Mouse (Mus musculus) leukemia stem cell, adult 10-12 weeks (primary cell): ENCODE data around the gene Pnpla6. TPM values are rescaled to one million over a fixed set of nuclear protein-coding genes. Genes with fewer than 3 reads are reported as not detected.

Experiments used
- polyA plus RNA-seq: library from polyadenylated mRNA; stranded (reverse); fragments of >175 nt; gene quantifications from 2 replicates; pipeline ENCODE4 v1.2.3, GENCODE M21; 2012; ENCODE audit warnings: low replicate concordance

The Pnpla6 gene
- 21.4 and 33.0 TPM in 2 replicates for polyA plus RNA-seq

GRCm38 (mm10) chr8:3515260-3515671 lies at the start of gene Pnpla6:
Gene Pnpla6, plus strand, starts transcription at chr8:3515384.

GRCm38 (mm10) chr8:3467006-3467885 lies 47.9 kb upstream of the Pnpla6 start, which contains the start of gene Pex11g:
Gene Pex11g, minus strand, starts transcription at chr8:3467680.

DNA sequence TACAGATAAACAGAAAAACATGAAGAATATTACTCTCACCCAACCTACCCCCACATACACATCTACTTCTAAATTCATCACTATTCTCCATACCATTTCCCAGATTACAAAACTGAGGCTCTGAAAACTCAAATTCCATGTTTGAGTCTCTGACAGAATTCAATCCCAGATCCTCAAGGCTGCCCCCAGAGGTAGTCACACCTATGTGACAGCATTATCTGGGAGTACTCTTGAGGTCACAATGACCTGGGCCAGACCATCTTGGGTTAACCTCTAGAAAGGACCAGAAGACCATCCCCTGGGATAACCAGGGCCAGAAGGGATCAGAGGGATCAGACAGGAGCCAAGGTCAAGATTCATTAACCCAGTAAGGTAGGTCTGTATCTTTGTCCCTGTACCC lies 44.6 kb upstream of the Pnpla6 start, which contains the start of gene Tex45:
Gene Tex45 (plus strand): TSS at position 301 of the 400 bp plus-strand sequence.

GRCm38 (mm10) chr8:3492901-3493844 lies 22.0 kb upstream of the Pnpla6 start, which contains the start of gene Zfp358:
Gene Zfp358, plus strand, starts transcription at chr8:3493138.

DNA sequence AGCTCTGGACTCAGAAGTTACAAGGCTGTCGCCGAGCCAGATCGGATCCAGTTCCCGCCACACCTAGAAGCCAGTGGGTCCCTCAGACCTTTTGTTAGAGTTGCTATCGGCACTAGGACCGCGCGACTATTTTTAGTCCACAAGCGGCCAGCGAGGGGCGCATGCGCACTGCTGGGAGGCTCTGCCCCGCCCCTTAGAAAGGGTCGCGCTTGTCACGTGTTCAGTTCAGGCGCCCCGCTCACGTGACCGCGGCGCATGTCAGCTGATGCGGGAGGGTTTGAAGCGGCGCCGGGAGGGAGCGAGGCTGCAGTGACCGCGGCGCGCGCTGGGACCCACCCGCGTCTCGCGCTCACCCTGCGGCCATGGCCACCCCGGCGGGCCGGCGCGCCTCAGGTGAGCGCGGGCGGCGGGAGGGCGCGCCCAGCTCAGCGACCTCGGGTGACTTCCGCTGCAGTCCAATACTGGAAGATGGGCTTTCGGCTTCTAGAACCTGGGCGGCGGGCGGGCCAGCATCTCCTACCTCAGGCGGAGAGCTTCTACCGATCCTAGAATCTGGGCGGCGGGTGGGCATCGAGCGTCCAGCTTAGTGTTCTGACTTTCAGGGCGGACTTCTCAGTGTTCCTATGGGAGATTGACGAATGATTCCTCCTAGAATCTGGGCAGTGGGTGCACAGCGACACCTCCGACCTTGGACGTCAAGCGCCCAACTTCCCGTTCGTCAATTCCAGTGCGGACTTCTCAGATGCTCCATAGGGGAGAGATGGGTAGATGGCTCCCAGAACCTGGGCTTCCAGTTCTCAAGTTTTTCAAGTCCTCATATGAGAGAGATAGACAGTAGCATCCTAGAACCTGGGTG lies 14.7 kb upstream of the Pnpla6 start, which contains the start of gene Mcoln1:
Gene Mcoln1 (plus strand): TSS at position 223 of the 856 bp plus-strand sequence.

DNA sequence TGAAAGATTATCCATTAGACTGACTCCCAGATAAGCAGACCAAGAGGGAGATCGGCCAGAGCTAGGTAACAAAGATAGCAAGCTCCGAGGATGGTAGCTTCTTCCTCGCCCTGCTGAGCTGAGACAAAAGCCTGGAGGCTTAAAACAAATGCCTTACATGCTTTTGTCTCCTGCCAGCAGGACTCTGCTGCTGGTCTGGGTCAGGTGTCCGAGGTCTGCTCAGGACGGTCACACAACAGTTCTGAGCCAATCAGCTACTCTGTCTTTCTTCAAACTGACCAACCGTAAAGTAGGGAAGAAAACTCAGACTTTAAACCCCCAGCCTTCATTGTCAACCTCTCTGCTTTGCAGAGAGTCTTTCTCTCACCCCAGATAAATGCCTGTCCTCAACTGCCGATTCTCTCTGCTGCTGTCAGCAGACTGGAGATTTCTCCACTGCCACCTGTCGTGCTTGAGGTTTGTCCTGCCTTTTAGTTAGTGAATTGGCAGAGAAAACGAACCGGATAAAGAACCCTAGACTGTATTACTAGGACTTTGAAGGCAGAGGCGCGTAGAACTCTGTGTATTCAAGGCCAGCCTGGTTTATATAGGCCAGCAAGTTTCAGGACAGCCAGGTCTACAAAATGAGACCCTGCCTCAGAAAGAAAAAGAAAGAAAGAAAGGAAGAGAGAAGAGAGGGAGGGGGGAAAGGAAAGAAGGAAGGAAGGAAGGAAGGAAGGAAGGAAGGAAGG lies 52.6 kb downstream of the Pnpla6 start, which contains the start of gene C330021F23Rik:
Gene C330021F23Rik (plus strand): TSS at position 350 of the 731 bp plus-strand sequence.

GRCm38 (mm10) chr8:3586993-3587390 lies 71.8 kb downstream of the Pnpla6 start, which contains the start of gene Camsap3:
Gene Camsap3, plus strand, starts transcription at chr8:3587293.

Other genes with a start within 250 kb of the Pnpla6 start
- 3.3 and 3.8 TPM in 2 replicates for gene Insr, start 235.8 kb upstream of the Pnpla6 start, polyA plus RNA-seq
- 1.9 and 2.8 TPM in 2 replicates for gene A430078G23Rik, start 162.0 kb upstream of the Pnpla6 start, polyA plus RNA-seq
- gene Arhgef18, start 122.4 kb upstream of the Pnpla6 start, polyA plus RNA-seq = 28.5 and 65.0 TPM in 2 replicates
- gene Pex11g, start 47.7 kb upstream of the Pnpla6 start, polyA plus RNA-seq = 0.23 and 0.54 TPM in 2 replicates
- gene Tex45, start 44.5 kb upstream of the Pnpla6 start, polyA plus RNA-seq = not detected in 2 replicates
- gene Zfp358, start 22.2 kb upstream of the Pnpla6 start, polyA plus RNA-seq = 3.4 and 6.5 TPM in 2 replicates
- gene Mcoln1, start 14.9 kb upstream of the Pnpla6 start, polyA plus RNA-seq = 78.2 and 241 TPM in 2 replicates
- 0.19 TPM in 1 of 2 replicates, not detected in the other for gene C330021F23Rik, start 52.6 kb downstream of the Pnpla6 start, polyA plus RNA-seq
- gene Camsap3, start 71.9 kb downstream of the Pnpla6 start, polyA plus RNA-seq = 0.42 and 0.58 TPM in 2 replicates
- 27.6 and 38.9 TPM in 2 replicates for gene Xab2, start 105.9 kb downstream of the Pnpla6 start, polyA plus RNA-seq
- gene Pet100, start 106.2 kb downstream of the Pnpla6 start, polyA plus RNA-seq = 10.9 and 50.5 TPM in 2 replicates
- gene Pcp2, start 110.2 kb downstream of the Pnpla6 start, polyA plus RNA-seq = not detected in 2 replicates
- 95.4 and 315 TPM in 2 replicates for gene Stxbp2, start 115.6 kb downstream of the Pnpla6 start, polyA plus RNA-seq
- gene Retn, start 140.4 kb downstream of the Pnpla6 start, polyA plus RNA-seq = not detected in 2 replicates
- gene Mcemp1, start 150.4 kb downstream of the Pnpla6 start, polyA plus RNA-seq = 0.11 and 0.24 TPM in 2 replicates
- not detected in 2 replicates for gene Fcor, start 157.0 kb downstream of the Pnpla6 start, polyA plus RNA-seq
- gene Trappc5, start 160.9 kb downstream of the Pnpla6 start, polyA plus RNA-seq = 10.8 and 16.4 TPM in 2 replicates
- gene Fcer2a, start 178.8 kb downstream of the Pnpla6 start, polyA plus RNA-seq = 5.4 and 22.4 TPM in 2 replicates
- 0.17 TPM in 1 of 2 replicates, not detected in the other for gene Clec4g, start 205.3 kb downstream of the Pnpla6 start, polyA plus RNA-seq
- gene Cd209a, start 233.6 kb downstream of the Pnpla6 start, polyA plus RNA-seq = 0.44 and 0.52 TPM in 2 replicates